Mouse (Mus musculus) forebrain, embryonic 15.5 days (tissue): ENCODE results near the gene Jmjd1c. TPM values are rescaled to one million over a fixed set of nuclear protein-coding genes. Genes with fewer than 3 reads are reported as not detected.

Experiments
- polyA plus RNA-seq: library from polyadenylated mRNA; unstranded; fragments of >200 nt; fragmentation: Nextera tagmentation; extraction: Ambion mirVana; gene quantifications from 2 replicates; pipeline ENCODE4 v1.2.1, GENCODE M21; 2015

Jmjd1c gene
- polyA plus RNA-seq, 1 experiment from 2014 or later = 64.1 TPM

Other genes starting within 250 kb of the Jmjd1c start
- 36.6 and 37.0 TPM in 2 replicates for gene Reep3, start 820 bp downstream of the Jmjd1c start, polyA plus RNA-seq
- gene Nrbf2, start 189.2 kb downstream of the Jmjd1c start, polyA plus RNA-seq = 40.5 and 43.9 TPM in 2 replicates